Mouse (Mus musculus): ENCODE measurements at regions not wholly inside any gene's neighbourhood (a gene's known extent, or its start where the extent isn't known, plus 50 kb on each side); places are given as distances from the start of the nearest gene placed in this dataset.

DNA sequence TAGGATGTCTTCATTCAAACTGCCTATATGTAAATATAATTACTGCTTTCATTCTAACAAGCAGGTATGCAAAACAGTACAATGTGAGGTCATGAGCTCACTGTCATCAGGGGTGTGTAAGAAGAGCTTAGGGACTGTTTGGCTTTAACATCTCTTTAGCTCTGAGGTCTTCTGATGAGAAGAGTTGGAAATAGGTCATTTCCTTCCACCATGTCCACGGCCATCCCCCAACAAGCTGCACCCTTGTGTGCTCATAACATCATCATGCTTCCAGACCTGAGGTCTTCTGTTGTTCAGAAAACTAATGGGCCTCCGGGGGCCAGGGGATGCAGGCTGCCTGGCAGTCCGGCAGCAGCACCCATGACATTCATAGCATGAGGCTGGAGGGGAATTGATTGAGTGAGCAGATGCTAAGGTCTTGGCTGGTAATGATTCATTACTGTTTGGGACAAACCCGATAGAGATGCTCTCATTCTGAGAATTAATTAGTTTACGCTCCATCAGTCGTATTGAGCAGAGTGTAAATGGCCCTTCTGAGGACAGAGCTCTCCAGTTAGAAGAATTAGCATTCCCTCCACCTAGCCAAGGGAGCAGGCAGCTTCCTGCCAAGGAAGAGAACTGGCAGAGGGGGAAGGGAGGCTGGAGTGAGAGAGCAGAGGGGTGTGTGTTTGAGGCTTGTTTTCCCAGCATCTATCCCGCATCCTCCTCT, 64.0 kb downstream of the Rps24 start:
- Histone ChIP-seq H3K4me3 (no peak overlapping the region), H3K36me3 (no peaks in the 10 kb centered on the region), H3K27me3 (ENCODE audit: insufficient read depth, poor library complexity, severe bottlenecking) (no peaks in the 10 kb centered on the region), H3K9me3 (peaks cover 6% of the 10 kb centered on the region; the same call in 1 of the 2 replicates), H3K27ac (peak overlapping the region; percentile 78), H3K4me1 (replicated peaks) (peaks cover 15% of the 10 kb centered on the region)
- WGBS = 48% methylated on average over 7 of the region's 7 CpGs
- peak; percentile 35 for DNase-seq (ENCODE audit: low spot score)

DNA sequence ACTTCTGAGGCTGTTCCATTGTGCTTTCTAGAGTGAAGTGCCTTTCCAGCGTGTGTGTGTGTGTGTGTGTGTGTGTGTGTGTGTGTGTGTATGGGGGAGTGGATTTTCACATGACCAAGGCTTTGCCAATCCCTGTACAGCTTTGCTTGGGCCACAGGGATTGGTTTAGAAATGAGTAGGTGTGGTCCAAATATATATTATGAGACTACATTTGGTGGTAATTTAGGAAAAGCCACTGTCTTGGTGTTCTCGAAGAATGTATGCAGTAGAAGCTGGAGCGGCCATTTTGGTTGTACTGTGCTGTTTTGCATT, 64.5 kb downstream of the Rps24 start:
- Histone ChIP-seq H3K27ac (peak overlapping the region; percentile 78), H3K27me3 (ENCODE audit: insufficient read depth, poor library complexity, severe bottlenecking) (no peaks in the 10 kb centered on the region), H3K36me3 (no peaks in the 10 kb centered on the region), H3K4me3 (no peak overlapping the region), H3K4me1 (replicated peaks) (peaks cover 15% of the 10 kb centered on the region), H3K9me3 (peaks cover 6% of the 10 kb centered on the region; the same call in 1 of the 2 replicates)
- 77% methylated on average over 3 of the region's 3 CpGs for WGBS
- DNase-seq (ENCODE audit: low spot score) = peak; percentile 36

GRCm38 (mm10) chr14:24564801-24565624, 78.1 kb downstream of the Rps24 start:
- Histone ChIP-seq H3K4me3 (no peak overlapping the region), H3K27me3 (ENCODE audit: insufficient read depth, poor library complexity, severe bottlenecking) (no peaks in the 10 kb centered on the region), H3K4me1 (replicated peaks) (0 out of 2 replicates have a peak, but pooled peaks cover 5% of the 10 kb centered on the region), H3K27ac (peak overlapping the region; percentile 19; the same call in 1 of the 2 replicates), H3K36me3 (no peaks in the 10 kb centered on the region), H3K9me3 (no peaks in the 10 kb centered on the region)
- no peak for DNase-seq (ENCODE audit: low spot score)
- WGBS = 81% methylated on average over 9 of the region's 9 CpGs

GRCm38 (mm10) chr14:24565718-24566322, 78.9 kb downstream of the Rps24 start:
- Histone ChIP-seq H3K27ac (peak overlapping the region; percentile 64), H3K4me1 (replicated peaks) (0 out of 2 replicates have a peak, but pooled peaks cover 5% of the 10 kb centered on the region), H3K27me3 (ENCODE audit: insufficient read depth, poor library complexity, severe bottlenecking) (no peaks in the 10 kb centered on the region), H3K4me3 (no peak overlapping the region), H3K9me3 (no peaks in the 10 kb centered on the region), H3K36me3 (no peaks in the 10 kb centered on the region)
- no peak for DNase-seq (ENCODE audit: low spot score)
- WGBS = 84% methylated on average over 10 of the region's 10 CpGs

- Histone ChIP-seq H3K4me3 (no peak overlapping the region), H3K36me3 (no peaks in the 10 kb centered on the region), H3K27me3 (ENCODE audit: insufficient read depth, poor library complexity, severe bottlenecking) (no peaks in the 10 kb centered on the region), H3K9me3 (no peaks in the 10 kb centered on the region), H3K27ac (no peak overlapping the region; the same call in 1 of the 2 replicates), H3K4me1 (replicated peaks) (peaks cover 19% of the 10 kb centered on the region)
- 86% methylated on average over 5 of the region's 5 CpGs for WGBS
- DNase-seq (ENCODE audit: low spot score) = no peak
Measured at GRCm38 (mm10) chr14:24575111-24575510, 88.2 kb downstream of the Rps24 start.

DNA sequence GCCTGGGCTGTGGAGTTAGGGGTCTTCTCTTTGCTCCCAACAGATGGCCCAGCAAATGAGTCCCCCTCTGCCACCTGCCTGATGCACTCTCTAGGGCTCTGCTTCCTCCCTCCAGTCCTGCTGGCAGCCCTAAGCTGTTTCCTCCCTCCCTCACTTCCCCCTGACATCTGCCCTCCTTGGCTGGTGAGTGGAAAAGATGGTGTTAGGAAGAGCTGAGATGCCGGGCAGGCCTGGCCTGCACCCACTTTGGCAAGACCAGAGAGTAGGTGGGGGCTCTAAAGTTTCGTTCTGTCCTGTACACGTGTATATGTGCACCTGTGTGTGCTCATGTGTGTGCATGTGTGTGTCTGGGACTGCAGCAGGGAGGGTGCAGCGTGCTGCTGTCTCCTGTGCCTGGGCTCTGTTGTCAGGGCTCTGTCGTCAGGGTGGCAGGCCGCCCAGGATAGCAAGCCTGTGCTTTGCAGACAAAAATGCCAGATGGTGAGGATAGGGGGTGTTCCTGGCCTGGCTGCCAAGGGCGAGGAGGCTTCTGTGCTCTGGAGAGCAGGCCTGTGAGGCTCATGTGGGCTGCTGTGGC, 91.7 kb downstream of the Rps24 start:
- no peaks in the 10 kb centered on the region for H3K9me3 ChIP-seq
- peak overlapping the region; percentile 81 for H3K27ac ChIP-seq
- H3K4me1 ChIP-seq (replicated peaks) = peaks cover 19% of the 10 kb centered on the region
- WGBS = 33% methylated on average over 7 of the region's 7 CpGs
- no peaks in the 10 kb centered on the region for H3K36me3 ChIP-seq
- no peaks in the 10 kb centered on the region for H3K27me3 ChIP-seq (ENCODE audit: insufficient read depth, poor library complexity, severe bottlenecking)
- H3K4me3 ChIP-seq = no peak overlapping the region
- DNase-seq (ENCODE audit: low spot score) = peak; percentile 29

DNA sequence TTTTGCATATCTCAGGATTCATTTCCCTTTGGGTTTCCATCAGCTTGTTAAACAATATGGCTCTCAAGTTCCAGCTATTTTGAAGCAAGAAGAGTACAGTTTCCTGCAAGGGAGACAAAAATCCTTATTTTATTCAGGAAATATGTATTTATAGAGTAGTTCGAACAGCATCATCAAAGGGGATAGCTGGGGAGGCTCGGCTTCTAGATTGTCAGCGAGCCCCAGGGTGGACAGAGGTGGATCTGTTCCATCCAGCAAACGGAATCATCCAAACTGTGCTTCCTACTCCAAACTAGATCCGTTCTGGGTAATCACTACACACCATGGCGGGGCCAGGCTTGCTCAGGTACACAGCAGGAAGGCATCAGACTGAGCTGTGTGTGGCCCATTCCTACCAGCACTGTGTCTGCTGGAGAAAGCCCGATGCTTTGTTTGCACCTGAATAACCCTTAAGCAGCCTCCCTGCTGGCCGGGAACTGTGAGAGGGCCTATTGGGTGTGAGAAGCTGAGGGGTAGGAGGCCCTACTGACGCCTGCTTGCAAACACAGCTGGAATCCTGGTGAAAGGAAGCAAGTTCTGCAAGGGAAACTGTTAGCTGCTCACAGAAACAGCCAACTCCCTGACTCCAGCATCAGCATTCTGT, 92.3 kb downstream of the Rps24 start:
- no peaks in the 10 kb centered on the region for H3K36me3 ChIP-seq
- no peaks in the 10 kb centered on the region for H3K9me3 ChIP-seq
- no peaks in the 10 kb centered on the region for H3K27me3 ChIP-seq (ENCODE audit: insufficient read depth, poor library complexity, severe bottlenecking)
- H3K27ac ChIP-seq = peak overlapping the region; percentile 81
- peak; percentile 21 for DNase-seq (ENCODE audit: low spot score)
- WGBS = 17% methylated on average over 9 of the region's 9 CpGs
- H3K4me1 ChIP-seq (replicated peaks) = peaks cover 19% of the 10 kb centered on the region
- no peak overlapping the region for H3K4me3 ChIP-seq

DNA sequence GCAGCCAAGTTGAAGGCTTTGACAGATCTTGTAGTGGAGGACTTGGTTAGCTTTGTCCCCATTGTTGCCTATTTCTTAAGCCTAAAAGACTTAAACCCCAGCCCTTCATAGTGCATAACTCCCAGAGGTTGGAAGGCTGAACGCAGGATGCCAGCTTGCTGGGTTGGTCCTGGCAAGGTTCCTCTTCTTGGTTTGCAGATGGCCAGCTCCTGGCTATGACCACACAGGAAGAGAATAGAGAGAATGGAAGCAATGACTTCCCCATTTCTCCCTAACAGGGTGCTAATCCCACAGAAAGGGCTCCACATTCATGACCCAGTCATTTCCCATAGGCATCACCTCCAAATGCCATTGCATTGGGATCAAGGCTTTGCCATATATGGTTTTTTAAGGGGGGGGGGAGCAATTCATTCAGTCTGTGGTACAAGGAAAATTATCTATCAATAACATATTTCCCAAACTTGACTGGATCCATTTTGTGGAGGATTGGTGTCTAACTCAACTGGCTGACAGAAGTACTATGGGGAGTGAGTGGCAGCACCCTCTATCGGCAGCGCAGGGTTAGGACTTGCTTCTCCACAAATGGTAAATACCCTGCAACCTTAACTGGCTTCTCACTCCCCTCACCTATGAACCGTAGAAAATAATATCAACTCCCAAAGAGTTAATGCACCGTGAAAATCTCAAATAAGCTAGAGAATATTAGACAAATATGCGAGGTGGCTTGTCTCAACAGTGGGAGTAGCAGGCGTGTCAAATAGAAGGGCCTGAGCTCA, 99.4 kb downstream of the Rps24 start:
- H3K4me3 ChIP-seq = no peak overlapping the region
- 0 out of 2 replicates have a peak overlapping the region, but pooled peaks have one; percentile 16 for H3K27ac ChIP-seq
- no peaks in the 10 kb centered on the region for H3K9me3 ChIP-seq
- WGBS = 61% methylated on average over 7 of the region's 7 CpGs
- no peaks in the 10 kb centered on the region for H3K27me3 ChIP-seq (ENCODE audit: insufficient read depth, poor library complexity, severe bottlenecking)
- DNase-seq (ENCODE audit: low spot score) = no peak
- H3K36me3 ChIP-seq = no peaks in the 10 kb centered on the region
- H3K4me1 ChIP-seq (replicated peaks) = peaks cover 5% of the 10 kb centered on the region; the same call in 1 of the 2 replicates

DNA sequence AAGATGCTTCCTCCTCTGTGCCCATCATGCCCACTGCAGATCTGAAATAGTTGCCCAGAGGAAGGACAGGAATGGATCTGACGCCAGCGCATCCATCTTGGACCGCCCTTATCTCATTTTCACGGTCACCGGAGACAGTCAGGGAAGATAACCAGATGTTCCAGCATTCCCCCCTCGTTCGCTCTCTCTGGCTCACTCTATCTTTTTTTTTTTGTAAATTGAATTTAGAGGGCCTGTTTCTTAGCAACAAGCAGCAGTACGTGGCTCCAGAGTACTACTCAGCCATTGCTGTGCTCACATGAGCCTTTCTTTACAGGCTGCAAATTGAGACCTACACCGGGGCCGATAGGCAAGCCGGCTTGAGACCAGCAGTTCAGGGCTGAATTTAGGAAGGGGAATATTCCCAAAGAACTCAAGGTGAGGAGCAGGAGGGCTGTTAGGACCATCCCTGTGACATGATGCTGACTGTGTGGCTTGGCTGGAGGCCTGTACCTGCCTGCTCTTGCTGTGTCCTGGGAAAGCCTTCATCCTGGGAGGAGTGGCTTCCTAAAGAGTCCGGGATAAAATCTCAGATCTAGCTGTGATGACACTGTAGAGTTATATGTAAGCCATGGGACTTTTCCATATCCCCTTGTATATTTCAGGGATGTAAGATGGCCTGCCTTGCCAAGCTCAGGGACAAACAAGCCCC, 100.2 kb downstream of the Rps24 start:
- Histone ChIP-seq H3K4me1 (replicated peaks) (peaks cover 5% of the 10 kb centered on the region; the same call in 1 of the 2 replicates), H3K27me3 (ENCODE audit: insufficient read depth, poor library complexity, severe bottlenecking) (no peaks in the 10 kb centered on the region), H3K9me3 (no peaks in the 10 kb centered on the region), H3K4me3 (no peak overlapping the region), H3K36me3 (no peaks in the 10 kb centered on the region), H3K27ac (peak overlapping the region; percentile 62)
- DNase-seq (ENCODE audit: low spot score) = no peak
- WGBS = 89% methylated on average over 12 of the region's 12 CpGs

- DNase-seq (ENCODE audit: low spot score) = no peak
- Histone ChIP-seq H3K27ac (no peak overlapping the region), H3K4me1 (replicated peaks) (peaks cover 5% of the 10 kb centered on the region; the same call in 1 of the 2 replicates), H3K36me3 (no peaks in the 10 kb centered on the region), H3K9me3 (no peaks in the 10 kb centered on the region), H3K27me3 (ENCODE audit: insufficient read depth, poor library complexity, severe bottlenecking) (no peaks in the 10 kb centered on the region), H3K4me3 (no peak overlapping the region)
- WGBS = 86% methylated on average over 3 of the region's 3 CpGs
Measured at GRCm38 (mm10) chr14:24588041-24588440, 101.1 kb downstream of the Rps24 start.

DNA sequence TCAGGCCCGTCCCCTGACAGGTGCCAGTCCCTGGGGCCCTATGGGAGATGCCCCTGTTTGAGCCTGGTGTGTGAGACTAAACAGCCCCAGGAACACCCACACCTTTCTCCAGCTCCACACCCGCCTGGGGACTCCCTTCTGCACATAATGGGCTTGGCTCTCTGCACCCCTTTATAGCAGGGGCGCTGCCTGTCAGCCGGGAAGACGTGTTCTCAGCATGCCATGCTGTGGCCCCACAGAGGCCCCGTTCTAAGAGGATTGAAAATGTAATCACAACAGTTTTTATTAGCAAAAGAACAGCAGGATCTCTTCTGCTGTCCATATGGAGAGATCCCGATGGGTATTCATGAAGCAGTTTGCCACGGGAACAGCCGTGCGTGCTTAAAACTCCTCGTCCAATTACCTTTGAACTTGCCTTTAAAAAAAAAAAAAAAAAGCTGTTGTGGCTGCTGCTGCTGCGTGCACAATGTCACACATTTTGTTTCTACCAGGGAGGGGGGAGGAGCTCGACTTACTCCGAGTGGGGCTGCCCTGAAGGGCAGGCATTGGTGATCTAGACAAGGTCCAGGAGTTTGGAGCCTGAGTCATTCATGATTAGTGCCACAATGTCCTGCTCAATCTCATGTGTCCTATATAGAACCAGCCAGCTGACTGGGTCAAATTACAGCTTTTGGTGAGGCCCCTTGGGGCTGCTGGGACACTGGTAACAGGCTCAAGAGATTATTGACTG, 119.7 kb downstream of the Rps24 start:
- Histone ChIP-seq H3K27me3 (ENCODE audit: insufficient read depth, poor library complexity, severe bottlenecking) (peaks cover 4% of the 10 kb centered on the region; the same call in 1 of the 2 replicates), H3K27ac (peak overlapping the region; percentile 68), H3K36me3 (no peaks in the 10 kb centered on the region), H3K4me1 (replicated peaks) (peaks cover 34% of the 10 kb centered on the region), H3K4me3 (no peak overlapping the region), H3K9me3 (peaks cover 5% of the 10 kb centered on the region; the same call in 1 of the 2 replicates)
- DNase-seq (ENCODE audit: low spot score) = peak; percentile 42
- 26% methylated on average over 14 of the region's 14 CpGs for WGBS
